32 mouse cellular contexts compared by ENCODE assay signal in the genomic region with DNA sequence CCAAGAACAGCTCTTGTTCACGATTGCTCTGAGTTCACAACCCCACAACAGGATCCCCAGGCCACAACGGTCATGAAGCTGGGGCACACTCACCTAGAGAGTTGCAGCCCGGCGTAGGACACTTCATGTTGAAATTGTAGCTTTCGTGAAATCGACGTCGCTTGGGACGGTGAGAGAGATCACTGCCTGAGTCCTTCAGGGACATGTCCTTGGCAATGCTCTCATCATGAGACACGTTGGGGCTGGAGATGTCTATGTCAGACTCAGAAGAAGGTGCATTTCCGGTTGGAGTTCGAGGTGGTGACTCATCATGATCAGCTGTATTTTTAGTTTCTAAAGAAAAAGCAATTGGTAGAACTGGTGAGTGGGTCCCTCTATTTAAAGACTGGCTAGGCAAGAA. TPM values are rescaled to one million over a fixed set of nuclear protein-coding genes. Genes with fewer than 3 reads are reported as not detected.
A peak's percentile ranks its signal among the peaks of the same experiment; 100 is the strongest.
DNase-seq lines count a peak whose midpoint lies in the region; ATAC-seq and TF ChIP-seq lines count a peak whose summit lies in the region.
"Had no signal": no experiment of that assay in that cellular context is flagged by ENCODE, and none has a peak within 500 bp of the region (broad histone marks: within the 10 kb centered on the region; RNA-seq: fewer than 3 reads in every experiment).

No protein-coding gene starts in this region.

- DNase-seq in 416B (ENCODE audit: low read depth), result peak; percentile 71
- DNase-seq in adrenal gland, postnatal 10 days, result peak; percentile 46
- DNase-seq in brain, adult 2 months (ENCODE audit: low read depth, low spot score), result peak; percentile 48
- DNase-seq in lung, postnatal 25 days (ENCODE audit: low spot score), result no peak
- DNase-seq: cerebellum, adult 2 months; cerebellum, postnatal 36 days; gastrocnemius, adult 2 months; gastrocnemius, postnatal 36 days; heart, adult 18-20 months; kidney, adult 18-20 months; kidney, postnatal 36 days; lung, postnatal 4 days; midbrain, embryonic 14.5 days had no signal

- WGBS in forebrain, embryonic 13.5 days, result 95% methylated on average over 12 of the region's 12 CpGs

- no peak overlapping the region for H3K4me2 ChIP-seq in forebrain, embryonic 13.5 days
- H3K4me2 ChIP-seq: heart, embryonic 12.5 days; hindbrain, embryonic 14.5 days; limb, embryonic 13.5 days; liver, embryonic 11.5 days; lung, embryonic 15.5 days had no signal

- no peak for TF ChIP-seq EP300 in ES-Bruce4 (IDR thresholded peaks at IDR 0.05; ENCODE audit: insufficient read depth, low read depth, low read length)

- H3K9ac ChIP-seq in ES-Bruce4 (ENCODE audit: low read depth, poor library complexity, severe bottlenecking), result no peak overlapping the region
- H3K9ac ChIP-seq in forebrain, embryonic 13.5 days, result no peak overlapping the region
- H3K9ac ChIP-seq: heart, embryonic 12.5 days; hindbrain, embryonic 14.5 days; limb, embryonic 13.5 days; lung, embryonic 15.5 days had no signal

- peak overlapping the region; percentile 81 for H3K27ac ChIP-seq in ES-Bruce4 (ENCODE audit: insufficient read depth, low read length)
- no peak overlapping the region for H3K27ac ChIP-seq in forebrain, embryonic 13.5 days
- H3K27ac ChIP-seq: gastrocnemius, adult 2 months; hindbrain, embryonic 14.5 days; layer of hippocampus, adult 2 months; limb, embryonic 13.5 days; lung, embryonic 15.5 days had no signal

- no peak for TF ChIP-seq CTCF in ES-Bruce4 (IDR thresholded peaks at IDR 0.05; ENCODE audit: low read depth, low read length)

- peaks cover 86% of the 10 kb centered on the region for H3K36me3 ChIP-seq in ES-Bruce4 (ENCODE audit: control insufficient read depth, insufficient read depth, low read length, poor library complexity, severe bottlenecking)
- H3K36me3 ChIP-seq in forebrain, embryonic 13.5 days (ENCODE audit: poor library complexity, severe bottlenecking), result peaks cover 83% of the 10 kb centered on the region

- no peak overlapping the region for H3K4me3 ChIP-seq in ES-Bruce4 (ENCODE audit: low read depth, low read length)
- H3K4me3 ChIP-seq in forebrain, embryonic 13.5 days, result no peak overlapping the region
- H3K4me3 ChIP-seq: gastrocnemius, adult 2 months; heart, embryonic 12.5 days; layer of hippocampus, adult 2 months; limb, embryonic 13.5 days; lung, embryonic 15.5 days had no signal

- TF ChIP-seq POLR2A in ES-Bruce4 (IDR thresholded peaks at IDR 0.05; ENCODE audit: insufficient read depth, low read length), result no peak

- H3K4me1 ChIP-seq in ES-Bruce4 (ENCODE audit: control insufficient read depth, insufficient read depth, low read length), result peaks cover 2% of the 10 kb centered on the region
- H3K4me1 ChIP-seq in forebrain, embryonic 13.5 days, result no peaks in the 10 kb centered on the region
- H3K4me1 ChIP-seq: limb, embryonic 13.5 days; lung, embryonic 15.5 days had no signal

- no peak for ATAC-seq in forebrain, embryonic 13.5 days
- ATAC-seq: activated CD4-positive, CD25-positive, alpha-beta regulatory T cell, adult 4 months; forebrain, embryonic 16.5 days had no signal

- H3K27me3 ChIP-seq in ES-Bruce4 (ENCODE audit: control insufficient read depth, insufficient read depth, low read length, poor library complexity, severe bottlenecking), result no peaks in the 10 kb centered on the region
- H3K27me3 ChIP-seq in forebrain, embryonic 13.5 days, result no peaks in the 10 kb centered on the region
- H3K27me3 ChIP-seq: heart, embryonic 12.5 days; limb, embryonic 13.5 days; lung, embryonic 15.5 days had no signal

- H3K9me3 ChIP-seq in ES-Bruce4 (replicated peaks; ENCODE audit: control insufficient read depth, insufficient read depth, low read length, poor library complexity, severe bottlenecking), result no peaks in the 10 kb centered on the region
- no peaks in the 10 kb centered on the region for H3K9me3 ChIP-seq in forebrain, embryonic 13.5 days (replicated peaks)
- H3K9me3 ChIP-seq: heart, embryonic 12.5 days; limb, embryonic 13.5 days; lung, embryonic 15.5 days had no signal

RNA-seq across cellular contexts. Expression of gene Kat7, which starts 10.2 kb away (rescaled TPM):
- 129 and 133 TPM in 2 replicates for polyA plus RNA-seq in ES-Bruce4 (2011; ENCODE audit: insufficient read depth, insufficient read length, low read depth, missing spikeins)
- 10 to 100 TPM; 52.0 to 63.0 TPM for total RNA-seq in adrenal gland, postnatal 10 days (2021)
- 66.0 and 77.5 TPM in 2 replicates for polyA plus RNA-seq in forebrain, embryonic 13.5 days (2015; fragmentation: Nextera tagmentation; extraction: Ambion mirVana)

RNA-seq across cellular contexts. Expression of gene Fam117a, which starts 36.9 kb away (rescaled TPM):
- 32.4 and 36.2 TPM in 2 replicates for polyA plus RNA-seq in ES-Bruce4 (2011; ENCODE audit: insufficient read depth, insufficient read length, low read depth, missing spikeins)
- total RNA-seq in adrenal gland, postnatal 10 days (2021), result 10 to 100 TPM; 21.6 to 25.9 TPM
- 3.0 and 3.8 TPM in 2 replicates for polyA plus RNA-seq in forebrain, embryonic 13.5 days (2015; fragmentation: Nextera tagmentation; extraction: Ambion mirVana)

RNA-seq across cellular contexts. Expression of gene Tac4, which starts 38.6 kb away (rescaled TPM):
- not detected in 2 replicates for polyA plus RNA-seq in ES-Bruce4 (2011; ENCODE audit: insufficient read depth, insufficient read length, low read depth, missing spikeins)
- not detected for total RNA-seq in adrenal gland, postnatal 10 days (2021)
- not detected in 2 replicates for polyA plus RNA-seq in forebrain, embryonic 13.5 days (2015; fragmentation: Nextera tagmentation; extraction: Ambion mirVana)
- total RNA-seq: gastrocnemius, adult 2 months; gastrocnemius, postnatal 36 days; heart, adult 18-20 months; hematopoietic stem cell, adult 5-6 weeks; layer of hippocampus, adult 2 months; layer of hippocampus, postnatal 14 days; left cerebral cortex, adult 8-10 months; left cerebral cortex, postnatal 36 days; monocyte, adult 5-6 weeks had no signal
- polyA plus RNA-seq: activated CD4-positive, CD25-positive, alpha-beta regulatory T cell, adult 4 months; brain, embryonic 14.5 days; embryonic facial prominence, embryonic 11.5 days; heart, embryonic 12.5 days; heart, postnatal 0 days; hindbrain, embryonic 14.5 days; liver, embryonic 11.5 days; liver, embryonic 16.5 days; lung, embryonic 15.5 days; midbrain, embryonic 14.5 days had no signal
